Mouse (Mus musculus) E14TG2a.4 (cell line): Measurements from ENCODE around the gene Gm20696.

Experiments
- H3K27me3 ChIP-seq: 2 replicates; pipeline ENCODE4 v1.6.1; 2014; ENCODE audit warnings: low read length, control low read depth; ENCODE audit not compliant: insufficient read depth
- H3K36me3 ChIP-seq: 2 replicates; pipeline ENCODE4 v1.6.1; 2014; ENCODE audit warnings: low read length, control low read depth; ENCODE audit not compliant: insufficient read depth
- H3K4me1 ChIP-seq: replicated peaks from 2 replicates; pipeline ENCODE4 v1.6.1; 2014; ENCODE audit warnings: low read depth, low read length, control low read depth
- H3K4me3 ChIP-seq: replicated peaks from 2 replicates; pipeline ENCODE4 v1.5.1; 2014; ENCODE audit warnings: mild to moderate bottlenecking, low read length
- H3K9me3 ChIP-seq: 2 replicates; pipeline ENCODE4 v1.6.1; 2014; ENCODE audit warnings: low read length, control low read depth
- CTCF ChIP-seq: conservative IDR thresholded peaks from 2 replicates; pipeline ENCODE4 v1.5.1; 2014; ENCODE audit warnings: low read length
- NANOG ChIP-seq: IDR thresholded peaks from 2 replicates; pipeline ENCODE4 v1.6.1; 2014; ENCODE audit warnings: borderline replicate concordance, low read length, mixed read lengths
- POU5F1 ChIP-seq: IDR thresholded peaks from 2 replicates; pipeline ENCODE4 v1.6.1; 2014; ENCODE audit warnings: low read length, borderline replicate concordance

Gene Gm20696

GRCm38 (mm10) chr6:99217155-99217554, 449.4 kb downstream of the Gm20696 start:
- Histone ChIP-seq H3K4me3 (no peak overlapping the region), H3K27me3 (no peaks in the 10 kb centered on the region), H3K4me1 (no peaks in the 10 kb centered on the region), H3K9me3 (no peaks in the 10 kb centered on the region), H3K36me3 (no peaks in the 10 kb centered on the region)
- TF ChIP-seq CTCF, result no peak
- no peak for TF ChIP-seq POU5F1
- TF ChIP-seq NANOG, result no peak

DNA sequence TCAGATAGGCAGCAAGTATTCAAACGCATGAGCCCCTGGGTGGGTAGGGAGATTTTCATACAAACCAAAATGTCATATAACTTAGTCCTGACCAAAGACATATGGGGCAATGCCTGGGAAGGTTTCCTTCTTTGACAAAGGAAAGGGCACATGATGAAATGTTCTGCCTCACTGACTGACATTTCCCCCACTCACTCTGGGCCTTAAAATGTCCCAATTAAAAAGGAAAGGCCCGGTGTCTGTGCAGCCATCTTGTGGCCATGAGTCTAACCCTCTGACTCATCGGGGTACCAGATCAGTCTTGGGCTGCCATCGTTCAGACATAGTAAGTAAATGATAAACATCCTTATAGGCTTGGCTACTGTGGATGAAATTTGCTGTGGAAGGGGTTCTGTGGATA, 454.1 kb downstream of the Gm20696 start:
- TF ChIP-seq POU5F1, result no peak
- no peak for TF ChIP-seq NANOG
- no peak for TF ChIP-seq CTCF

GRCm38 (mm10) chr6:99211663-99212333, 454.8 kb downstream of the Gm20696 start:
- no peak for TF ChIP-seq CTCF
- TF ChIP-seq POU5F1, result no peak
- TF ChIP-seq NANOG, result no peak
- no peaks in the 10 kb centered on the region for H3K27me3 ChIP-seq
- no peak overlapping the region for H3K4me3 ChIP-seq
- no peaks in the 10 kb centered on the region for H3K36me3 ChIP-seq
- no peaks in the 10 kb centered on the region for H3K9me3 ChIP-seq
- no peaks in the 10 kb centered on the region for H3K4me1 ChIP-seq

More for the DNA sequence above, 454.1 kb downstream of the Gm20696 start:
- H3K27me3 ChIP-seq, result no peaks in the 10 kb centered on the region
- H3K36me3 ChIP-seq, result no peaks in the 10 kb centered on the region
- no peaks in the 10 kb centered on the region for H3K9me3 ChIP-seq
- no peaks in the 10 kb centered on the region for H3K4me1 ChIP-seq
- no peak overlapping the region for H3K4me3 ChIP-seq

- Histone ChIP-seq H3K27me3 (no peaks in the 10 kb centered on the region), H3K4me3 (no peak overlapping the region), H3K36me3 (no peaks in the 10 kb centered on the region), H3K4me1 (peaks cover 9% of the 10 kb centered on the region; the same call in 1 of the 2 replicates), H3K9me3 (no peaks in the 10 kb centered on the region)
- TF ChIP-seq POU5F1 (no peak), NANOG (no peak), CTCF (no peak)
These were observed 456.4 kb downstream of the Gm20696 start for GRCm38 (mm10) chr6:99210161-99210560.
